ENCODE assay signal across 8 mouse cellular contexts in the genomic region with DNA sequence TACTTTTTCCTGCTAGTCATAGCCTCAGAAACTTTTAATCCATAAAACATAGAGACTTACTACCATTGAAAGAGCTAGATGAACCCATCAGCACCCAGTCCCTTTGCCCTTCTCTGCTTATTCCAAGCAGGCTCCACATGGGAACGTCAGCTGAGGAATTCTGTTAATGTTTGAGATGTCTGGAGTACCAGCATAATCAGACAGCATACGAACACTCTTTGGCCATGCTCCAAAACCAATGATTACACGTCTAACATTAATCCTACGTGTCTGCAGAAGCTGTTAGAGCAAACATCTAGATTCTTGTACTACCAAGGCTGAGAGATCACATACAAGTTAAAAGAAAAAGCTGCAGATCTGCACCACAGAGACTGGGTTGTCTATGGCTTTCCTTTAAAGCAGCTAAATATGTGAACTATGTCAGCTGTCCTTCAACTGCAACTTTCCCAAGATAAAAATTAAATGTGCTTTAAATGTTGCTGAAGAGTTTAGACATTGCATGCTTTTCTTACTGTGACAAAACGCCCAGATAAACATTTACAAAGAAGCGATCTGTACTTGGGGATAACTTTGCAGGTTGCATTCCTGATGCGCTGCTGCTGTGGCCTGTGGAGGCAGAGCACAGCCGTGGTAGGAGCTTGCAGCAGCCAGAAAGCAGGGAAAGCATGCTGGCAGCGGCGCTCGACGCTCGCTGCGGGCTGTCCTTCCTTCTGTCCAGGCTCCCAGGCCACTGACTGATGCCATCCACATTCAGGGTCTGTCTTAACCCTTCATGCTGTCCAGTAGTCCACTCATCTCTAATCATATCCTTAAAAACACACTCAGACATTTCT. TPM values are rescaled to one million over a fixed set of nuclear protein-coding genes. Genes with fewer than 3 reads are reported as not detected.
DNase-seq lines count a peak whose midpoint lies in the region; ATAC-seq and TF ChIP-seq lines count a peak whose summit lies in the region.

No protein-coding gene starts in this region.

- H3K4me1 ChIP-seq in forebrain, embryonic 14.5 days (ENCODE audit: control insufficient read depth, insufficient read depth, low read length): no peaks in the 10 kb centered on the region; the same call in 1 of the 2 replicates
- peaks cover 8% of the 10 kb centered on the region for H3K4me1 ChIP-seq in forebrain, embryonic 12.5 days
- no peaks in the 10 kb centered on the region for H3K4me1 ChIP-seq in midbrain, postnatal 0 days (ENCODE audit: insufficient read depth, low read length)
- H3K4me1 ChIP-seq in midbrain, embryonic 16.5 days (ENCODE audit: control insufficient read depth, insufficient read depth, low read length): no peaks in the 10 kb centered on the region; the same call in 1 of the 2 replicates
- H3K4me1 ChIP-seq in limb, embryonic 15.5 days: peaks cover 35% of the 10 kb centered on the region

- H3K4me3 ChIP-seq in forebrain, embryonic 14.5 days (ENCODE audit: low read depth, low read length): no peak overlapping the region
- H3K4me3 ChIP-seq in forebrain, embryonic 12.5 days (replicated peaks): no peak overlapping the region
- no peak overlapping the region for H3K4me3 ChIP-seq in midbrain, postnatal 0 days (ENCODE audit: low read depth, low read length)
- no peak overlapping the region for H3K4me3 ChIP-seq in midbrain, embryonic 16.5 days (ENCODE audit: low read depth, low read length)
- no peak overlapping the region for H3K4me3 ChIP-seq in limb, embryonic 15.5 days

- no peak overlapping the region for H3K27ac ChIP-seq in forebrain, embryonic 14.5 days (ENCODE audit: low read depth, low read length)
- H3K27ac ChIP-seq in forebrain, embryonic 12.5 days: no peak overlapping the region
- H3K27ac ChIP-seq in midbrain, postnatal 0 days (ENCODE audit: low read depth, low read length): no peak overlapping the region
- no peak overlapping the region for H3K27ac ChIP-seq in midbrain, embryonic 16.5 days (ENCODE audit: low read length)
- peak overlapping the region; percentile 47 for H3K27ac ChIP-seq in limb, embryonic 15.5 days

- no peak overlapping the region for H3K9ac ChIP-seq in forebrain, embryonic 14.5 days (ENCODE audit: low read length)
- no peak overlapping the region for H3K9ac ChIP-seq in forebrain, embryonic 12.5 days
- H3K9ac ChIP-seq in midbrain, postnatal 0 days (replicated peaks; ENCODE audit: low read length, poor library complexity, severe bottlenecking): no peak overlapping the region
- H3K9ac ChIP-seq in midbrain, embryonic 16.5 days (ENCODE audit: low read depth, low read length): no peak overlapping the region
- H3K9ac ChIP-seq in limb, embryonic 15.5 days: no peak overlapping the region

- no peak overlapping the region for H3K4me2 ChIP-seq in forebrain, embryonic 14.5 days (ENCODE audit: low read length)
- H3K4me2 ChIP-seq in forebrain, embryonic 12.5 days: no peak overlapping the region
- H3K4me2 ChIP-seq in midbrain, postnatal 0 days (ENCODE audit: low read depth, low read length, poor library complexity, severe bottlenecking): no peak overlapping the region
- H3K4me2 ChIP-seq in midbrain, embryonic 16.5 days (ENCODE audit: low read length): no peak overlapping the region
- no peak overlapping the region for H3K4me2 ChIP-seq in limb, embryonic 15.5 days

- no peaks in the 10 kb centered on the region for H3K9me3 ChIP-seq in forebrain, embryonic 14.5 days (replicated peaks; ENCODE audit: control insufficient read depth, low read length)
- H3K9me3 ChIP-seq in forebrain, embryonic 12.5 days: no peaks in the 10 kb centered on the region
- no peaks in the 10 kb centered on the region for H3K9me3 ChIP-seq in midbrain, postnatal 0 days (ENCODE audit: low read length)
- no peaks in the 10 kb centered on the region for H3K9me3 ChIP-seq in midbrain, embryonic 16.5 days (replicated peaks; ENCODE audit: control insufficient read depth, low read length, poor library complexity, severe bottlenecking)
- H3K9me3 ChIP-seq in limb, embryonic 15.5 days: no peaks in the 10 kb centered on the region

- DNase-seq in forebrain, embryonic 14.5 days (ENCODE audit: low spot score): peak; percentile 71
- DNase-seq in midbrain, postnatal 0 days (ENCODE audit: low spot score): no peak
- DNase-seq in right cerebral cortex, postnatal 14 days: no peak
- no peak for DNase-seq in urinary bladder, adult 18-20 months (ENCODE audit: low spot score in 2 of 2)
- no peak for DNase-seq in natural killer cell, adult 2 months (ENCODE audit: low spot score in 2 of 2)

- no peaks in the 10 kb centered on the region for H3K36me3 ChIP-seq in forebrain, embryonic 14.5 days (ENCODE audit: control insufficient read depth, insufficient read depth, low read length)
- H3K36me3 ChIP-seq in forebrain, embryonic 12.5 days (replicated peaks): no peaks in the 10 kb centered on the region
- no peaks in the 10 kb centered on the region for H3K36me3 ChIP-seq in midbrain, postnatal 0 days (ENCODE audit: insufficient read depth, low read length)
- H3K36me3 ChIP-seq in midbrain, embryonic 16.5 days (ENCODE audit: control insufficient read depth, insufficient read depth, low read length): no peaks in the 10 kb centered on the region
- no peaks in the 10 kb centered on the region for H3K36me3 ChIP-seq in limb, embryonic 15.5 days

- no peaks in the 10 kb centered on the region for H3K27me3 ChIP-seq in forebrain, embryonic 14.5 days (replicated peaks; ENCODE audit: control insufficient read depth, insufficient read depth, low read length)
- no peaks in the 10 kb centered on the region for H3K27me3 ChIP-seq in forebrain, embryonic 12.5 days
- no peaks in the 10 kb centered on the region for H3K27me3 ChIP-seq in midbrain, postnatal 0 days (ENCODE audit: insufficient read depth, low read length)
- no peaks in the 10 kb centered on the region for H3K27me3 ChIP-seq in midbrain, embryonic 16.5 days (ENCODE audit: control insufficient read depth, insufficient read depth, low read depth, low read length)
- no peaks in the 10 kb centered on the region for H3K27me3 ChIP-seq in limb, embryonic 15.5 days

- no peak for ATAC-seq in forebrain, embryonic 14.5 days
- no peak for ATAC-seq in forebrain, embryonic 12.5 days (ENCODE audit: low FRiP score)
- ATAC-seq in midbrain, postnatal 0 days (ENCODE audit: low FRiP score): no peak
- ATAC-seq in midbrain, embryonic 16.5 days: no peak
- ATAC-seq in limb, embryonic 15.5 days (ENCODE audit: insufficient number of reproducible peaks, low FRiP score, low TSS enrichment, low read depth): no peak

- peak; percentile 5; the same call in 1 of the 2 replicates for TF ChIP-seq CTCF in midbrain, postnatal 0 days (IDR thresholded peaks at IDR 0.05)

- 60% methylated on average over 14 of the region's 14 CpGs for whole genome bisulfite sequencing in forebrain, embryonic 14.5 days
- 69% methylated on average over 14 of the region's 14 CpGs for WGBS in forebrain, embryonic 12.5 days
- WGBS in midbrain, postnatal 0 days: 50% methylated on average over 14 of the region's 14 CpGs
- 51% methylated on average over 14 of the region's 14 CpGs for WGBS in midbrain, embryonic 16.5 days
- WGBS in limb, embryonic 15.5 days: 50% methylated on average over 14 of the region's 14 CpGs

RNA-seq across cellular contexts. Expression of gene Rassf8, which starts 49.9 kb away (rescaled TPM):
- 2.4 and 2.5 TPM in 2 replicates for polyA plus RNA-seq in forebrain, embryonic 14.5 days (2014; fragmentation: Nextera tagmentation; extraction: Ambion mirVana)
- 3.1 and 3.6 TPM in 2 replicates for polyA plus RNA-seq in forebrain, embryonic 12.5 days (2016; fragmentation: Nextera tagmentation; extraction: Ambion mirVana)
- 15.4 and 16.3 TPM in 2 replicates for total RNA-seq in midbrain, postnatal 0 days (2014; rRNA removed)
- polyA plus RNA-seq in midbrain, postnatal 0 days (2015; fragmentation: Nextera tagmentation; extraction: Ambion mirVana): 4.5 and 5.6 TPM in 2 replicates
- 5.0 and 6.0 TPM in 2 replicates for polyA plus RNA-seq in midbrain, embryonic 16.5 days (2015; fragmentation: Nextera tagmentation; extraction: Ambion mirVana)
- 9.9 and 13.6 TPM in 2 replicates for polyA plus RNA-seq in limb, embryonic 15.5 days (2015; fragmentation: Nextera tagmentation; extraction: Ambion mirVana)
